Mouse (Mus musculus) midbrain, embryonic 11.5 days (tissue): Measurements from ENCODE around the gene Smc5. TPM values are rescaled to one million over a fixed set of nuclear protein-coding genes. Genes with fewer than 3 reads are reported as not detected.
A peak's percentile ranks its signal among the peaks of the same experiment; 100 is the strongest.

Experiments
- ATAC-seq: fragments of 200-750 bp; cut with Nextera tagmentation; 2 replicates; pipeline ENCODE4 v1.8.0; 2017; ENCODE audit warnings: moderate TSS enrichment, moderate library complexity; ENCODE audit not compliant: low FRiP score
- DNase-seq: peaks from one replicate; pipeline ENCODE4 v3.0.0; 2015; ENCODE audit warnings: low spot score; ENCODE audit errors: missing footprints
- H3K27ac ChIP-seq: fragments of 300-500 bp; sonication (generic); 2 replicates; pipeline ENCODE4 v1.5.1; 2014; ENCODE audit warnings: low read depth, low read length
- H3K27me3 ChIP-seq: fragments of 300-500 bp; sonication (generic); 2 replicates; pipeline ENCODE4 v1.6.1; 2014; ENCODE audit warnings: mild to moderate bottlenecking, low read length, moderate library complexity, mixed read lengths; ENCODE audit not compliant: control insufficient read depth, insufficient read depth
- H3K36me3 ChIP-seq: fragments of 300-500 bp; sonication (generic); 2 replicates; pipeline ENCODE4 v1.6.1; 2014; ENCODE audit warnings: mild to moderate bottlenecking, low read length, moderate library complexity, mixed read lengths; ENCODE audit not compliant: control insufficient read depth, insufficient read depth
- H3K4me1 ChIP-seq: fragments of 300-500 bp; sonication (generic); 2 replicates; pipeline ENCODE4 v1.6.1; 2014; ENCODE audit warnings: low read length; ENCODE audit not compliant: control insufficient read depth, insufficient read depth
- H3K4me2 ChIP-seq: fragments of 300-500 bp; sonication (generic); 2 replicates; pipeline ENCODE4 v1.6.1; 2014; ENCODE audit warnings: mild to moderate bottlenecking, moderate library complexity
- H3K4me3 ChIP-seq: fragments of 300-500 bp; sonication (generic); 2 replicates; pipeline ENCODE4 v1.5.1; 2014; ENCODE audit warnings: low read depth, low read length
- H3K9ac ChIP-seq: fragments of 300-500 bp; sonication (generic); 2 replicates; pipeline ENCODE4 v1.6.1; 2014; ENCODE audit warnings: low read length
- H3K9me3 ChIP-seq: fragments of 300-500 bp; sonication (generic); 2 replicates; pipeline ENCODE4 v1.6.1; 2016; ENCODE audit warnings: low read length; ENCODE audit not compliant: control insufficient read depth
- WGBS: fragments of 180-500 bp; shearing (Covaris S2); extraction: QIAGEN DNeasy Blood & Tissue Kit; methylation state at CpG from one replicate; pipeline ENCODE4 v1.1.7; 2014; 5-methylcytosine and 5-hydroxymethylcytosine counted together
- polyA plus RNA-seq: library from polyadenylated mRNA; unstranded; fragments of >200 nt; fragmentation: Nextera tagmentation; extraction: Ambion mirVana; gene quantifications from 2 replicates; pipeline ENCODE4 v1.2.1, GENCODE M21; 2014

The Smc5 gene
- polyA plus RNA-seq = 52.6 and 60.5 TPM in 2 replicates

- ATAC-seq (peak; percentile 96), DNase-seq (peak; percentile 99)
- H3K4me3 ChIP-seq = peak within 1 kb of the TSS; percentile 80
- H3K36me3 ChIP-seq = peaks cover 1% of the 10 kb centered on the region
- H3K4me2 ChIP-seq = peak within 1 kb of the TSS; percentile 62
- peak within 1 kb of the TSS; percentile 92 for H3K9ac ChIP-seq
- under 1% methylated on average over 67 of the region's 69 CpGs for WGBS
- no peaks in the 10 kb centered on the region for H3K27me3 ChIP-seq
- H3K9me3 ChIP-seq = no peaks in the 10 kb centered on the region
- peak within 1 kb of the TSS; percentile 57; the same call in 1 of the 2 replicates for H3K27ac ChIP-seq
- peaks cover 9% of the 10 kb centered on the region for H3K4me1 ChIP-seq
Observed at GRCm38 (mm10) chr19:23273355-23274053, at the start of gene Smc5. TSS of gene Smc5 (minus strand) at chr19:23273897.

- H3K27me3 ChIP-seq = no peaks in the 10 kb centered on the region
- no peaks in the 10 kb centered on the region for H3K36me3 ChIP-seq
- DNase-seq = no peak
- H3K4me2 ChIP-seq = no peak overlapping the region
- 90% methylated on average over 3 of the region's 3 CpGs for WGBS
- H3K9me3 ChIP-seq = no peaks in the 10 kb centered on the region
- no peak overlapping the region for H3K4me3 ChIP-seq
- no peaks in the 10 kb centered on the region for H3K4me1 ChIP-seq
- no peak for ATAC-seq
- H3K9ac ChIP-seq = no peak overlapping the region
- H3K27ac ChIP-seq = no peak overlapping the region
Observed at GRCm38 (mm10) chr19:23323107-23323506, 49.4 kb upstream of the Smc5 start.

- Histone ChIP-seq H3K4me2 (no peak overlapping the region), H3K27ac (no peak overlapping the region), H3K9ac (no peak overlapping the region), H3K4me3 (no peak overlapping the region), H3K4me1 (no peaks in the 10 kb centered on the region), H3K9me3 (no peaks in the 10 kb centered on the region), H3K27me3 (no peaks in the 10 kb centered on the region), H3K36me3 (no peaks in the 10 kb centered on the region)
- ATAC-seq = no peak
- no peak for DNase-seq
- WGBS = 87% methylated on average over 5 of the region's 5 CpGs
Observed at GRCm38 (mm10) chr19:23317989-23318358, 44.3 kb upstream of the Smc5 start.

GRCm38 (mm10) chr19:23317295-23317988, 43.7 kb upstream of the Smc5 start:
- 83% methylated on average over 5 of the region's 5 CpGs for WGBS
- H3K36me3 ChIP-seq = no peaks in the 10 kb centered on the region
- no peak overlapping the region for H3K27ac ChIP-seq
- DNase-seq (no peak), ATAC-seq (no peak)
- no peaks in the 10 kb centered on the region for H3K4me1 ChIP-seq
- no peak overlapping the region for H3K4me2 ChIP-seq
- no peak overlapping the region for H3K9ac ChIP-seq
- H3K9me3 ChIP-seq = no peaks in the 10 kb centered on the region
- H3K27me3 ChIP-seq = no peaks in the 10 kb centered on the region
- H3K4me3 ChIP-seq = no peak overlapping the region

DNA sequence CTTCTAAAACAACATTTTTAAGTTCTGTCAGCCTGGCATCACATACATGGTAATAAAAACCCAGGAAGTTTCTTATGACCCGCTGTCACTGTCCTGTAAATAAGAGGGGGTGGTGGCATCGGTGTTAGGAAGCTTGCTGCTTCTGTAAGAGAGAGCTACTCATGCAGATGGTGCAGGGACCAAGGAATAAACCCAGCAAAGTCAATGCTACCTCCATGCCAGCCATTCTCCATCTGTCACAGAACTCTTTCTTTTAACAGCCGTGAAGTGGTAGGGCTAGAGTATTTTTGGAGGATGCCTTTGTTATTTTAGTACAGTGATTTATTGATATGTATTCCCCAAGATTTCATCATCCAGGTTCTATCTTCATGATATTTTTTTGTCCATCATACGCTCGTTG, 43.2 kb upstream of the Smc5 start:
- Histone ChIP-seq H3K9me3 (no peaks in the 10 kb centered on the region), H3K27ac (no peak overlapping the region), H3K4me2 (no peak overlapping the region), H3K4me3 (no peak overlapping the region), H3K36me3 (no peaks in the 10 kb centered on the region), H3K27me3 (no peaks in the 10 kb centered on the region), H3K9ac (no peak overlapping the region), H3K4me1 (no peaks in the 10 kb centered on the region)
- DNase-seq (no peak), ATAC-seq (no peak)
- WGBS = 94% methylated on average over 5 of the region's 5 CpGs

- H3K27ac ChIP-seq = no peak overlapping the region
- WGBS = 93% methylated on average over 2 of the region's 2 CpGs
- no peak overlapping the region for H3K4me2 ChIP-seq
- H3K9ac ChIP-seq = no peak overlapping the region
- DNase-seq (no peak), ATAC-seq (no peak)
- H3K4me3 ChIP-seq = no peak overlapping the region
- no peaks in the 10 kb centered on the region for H3K9me3 ChIP-seq
- no peaks in the 10 kb centered on the region for H3K36me3 ChIP-seq
- no peaks in the 10 kb centered on the region for H3K27me3 ChIP-seq
- no peaks in the 10 kb centered on the region for H3K4me1 ChIP-seq
Observed at GRCm38 (mm10) chr19:23309979-23310378, 36.3 kb upstream of the Smc5 start.

GRCm38 (mm10) chr19:23306671-23307070, 33.0 kb upstream of the Smc5 start:
- Histone ChIP-seq H3K27ac (no peak overlapping the region), H3K9me3 (no peaks in the 10 kb centered on the region), H3K4me1 (no peaks in the 10 kb centered on the region), H3K4me3 (no peak overlapping the region), H3K27me3 (no peaks in the 10 kb centered on the region), H3K36me3 (no peaks in the 10 kb centered on the region), H3K4me2 (no peak overlapping the region), H3K9ac (no peak overlapping the region)
- ATAC-seq = no peak
- DNase-seq = no peak
- WGBS = 88% methylated on average over 7 of the region's 7 CpGs

DNA sequence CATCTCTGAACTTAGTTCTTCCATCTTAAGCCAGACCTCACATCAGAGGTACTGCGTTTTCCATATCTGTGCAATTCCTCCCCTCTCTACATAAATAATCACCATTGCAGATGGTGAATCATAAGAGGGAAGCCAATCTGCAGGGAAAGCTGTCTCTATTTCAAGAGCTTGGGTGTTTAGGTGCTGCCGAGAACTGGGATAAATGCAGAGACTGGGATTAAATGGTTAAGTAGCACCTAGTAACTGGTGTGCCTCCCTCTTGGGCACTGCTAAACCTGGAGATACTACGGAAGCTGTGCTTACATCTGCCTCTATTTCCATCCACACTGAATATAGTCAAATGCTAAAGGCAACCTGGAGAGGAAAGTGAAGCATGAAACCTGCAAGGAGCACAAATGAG, 26.3 kb upstream of the Smc5 start:
- 91% methylated on average over 3 of the region's 3 CpGs for WGBS

GRCm38 (mm10) chr19:23298917-23299316, 25.2 kb upstream of the Smc5 start:
- Histone ChIP-seq H3K4me3 (no peak overlapping the region), H3K4me2 (no peak overlapping the region), H3K4me1 (no peaks in the 10 kb centered on the region), H3K27ac (no peak overlapping the region), H3K9ac (no peak overlapping the region), H3K9me3 (no peaks in the 10 kb centered on the region), H3K27me3 (no peaks in the 10 kb centered on the region), H3K36me3 (no peaks in the 10 kb centered on the region)
- ATAC-seq (no peak), DNase-seq (no peak)
- 97% methylated on average over 1 of the region's 1 CpGs for WGBS

More for the DNA sequence above, 26.3 kb upstream of the Smc5 start:
- no peaks in the 10 kb centered on the region for H3K27me3 ChIP-seq
- H3K4me2 ChIP-seq = no peak overlapping the region
- ATAC-seq (no peak), DNase-seq (peak; percentile 19)
- H3K4me1 ChIP-seq = no peaks in the 10 kb centered on the region
- H3K27ac ChIP-seq = no peak overlapping the region
- H3K9me3 ChIP-seq = no peaks in the 10 kb centered on the region
- no peaks in the 10 kb centered on the region for H3K36me3 ChIP-seq
- no peak overlapping the region for H3K9ac ChIP-seq
- H3K4me3 ChIP-seq = no peak overlapping the region
